Mouse (Mus musculus): ENCODE data around the gene Unc119b. TPM values are rescaled to one million over a fixed set of nuclear protein-coding genes. Genes with fewer than 3 reads are reported as not detected.
"Not testable (repeated sequence)": the region's sequence is repeated elsewhere in the genome, so short reads cannot be mapped to it uniquely, and the experiment has no call there.

Gene Unc119b
- polyA plus RNA-seq, 1 experiment from 2014 or later, result 37.2 TPM

DNA sequence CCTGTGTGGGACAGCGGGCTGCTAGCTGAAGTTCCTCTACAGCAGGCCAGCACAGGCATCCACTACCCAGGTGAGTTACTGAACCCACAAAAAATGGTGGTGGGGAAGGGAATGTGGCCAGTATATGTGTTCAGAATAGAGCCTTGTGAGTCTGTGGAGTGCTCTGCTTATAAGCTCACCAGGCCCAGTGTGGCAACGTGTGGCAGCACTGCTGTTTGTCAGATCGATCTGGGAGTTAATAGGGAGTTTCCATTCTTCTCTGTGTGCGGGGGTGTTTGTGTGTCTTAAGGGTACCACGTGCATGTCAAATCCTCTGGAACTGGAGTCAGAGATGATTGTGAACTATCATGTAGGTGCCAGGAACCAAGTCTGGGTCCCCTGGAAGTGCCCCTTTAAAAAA is 35.2 kb downstream of the Unc119b start:
- no peaks in the 10 kb centered on the region for H3K9me3 ChIP-seq
- H3K4me3 ChIP-seq, result no peak overlapping the region
- peaks cover 79% of the 10 kb centered on the region for H3K36me3 ChIP-seq
- no peak overlapping the region for H3K4me2 ChIP-seq
- WGBS, result 88% methylated on average over 5 of the region's 5 CpGs
- no peak for ATAC-seq (ENCODE audit: low read depth)
- no peak overlapping the region for H3K27ac ChIP-seq (replicated peaks)
- H3K4me1 ChIP-seq (replicated peaks), result no peaks in the 10 kb centered on the region
- no peak overlapping the region for H3K9ac ChIP-seq
- H3K27me3 ChIP-seq, result no peaks in the 10 kb centered on the region

DNA sequence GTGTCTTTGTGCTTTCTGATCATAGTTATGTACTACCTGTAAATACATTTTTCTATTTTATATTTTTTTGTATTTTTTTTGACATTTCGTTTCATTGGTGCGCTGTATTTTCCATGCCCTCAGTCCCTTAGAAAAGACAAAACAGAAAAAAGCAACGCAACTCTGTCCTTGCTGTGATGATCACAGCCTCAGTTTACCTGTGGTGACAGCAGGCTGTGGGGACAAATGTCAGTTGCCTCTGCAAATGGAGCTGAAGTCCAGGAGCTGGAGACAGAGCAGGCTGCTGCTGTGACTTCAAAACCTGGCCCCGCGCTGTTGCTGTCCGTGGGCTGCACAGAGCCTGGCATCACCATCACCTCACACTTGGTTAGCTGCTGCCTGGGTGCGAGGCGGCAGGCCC is 36.6 kb downstream of the Unc119b start, which contains the start of gene Gm10401:
Gm10401 (minus strand) TSS at position 101 of the 400 bp plus-strand sequence.
- Histone ChIP-seq H3K4me1 (replicated peaks) (0 out of 2 replicates have a peak, but pooled peaks cover 6% of the 10 kb centered on the region), H3K4me3 (no peak within 1 kb of the TSS), H3K9ac (no peak within 1 kb of the TSS), H3K36me3 (peaks cover 74% of the 10 kb centered on the region), H3K9me3 (no peaks in the 10 kb centered on the region), H3K27me3 (no peaks in the 10 kb centered on the region), H3K27ac (replicated peaks) (no peak within 1 kb of the TSS), H3K4me2 (no peak within 1 kb of the TSS)
- no peak for ATAC-seq (ENCODE audit: low read depth)
- WGBS, result 97% methylated on average over 8 of the region's 8 CpGs

DNA sequence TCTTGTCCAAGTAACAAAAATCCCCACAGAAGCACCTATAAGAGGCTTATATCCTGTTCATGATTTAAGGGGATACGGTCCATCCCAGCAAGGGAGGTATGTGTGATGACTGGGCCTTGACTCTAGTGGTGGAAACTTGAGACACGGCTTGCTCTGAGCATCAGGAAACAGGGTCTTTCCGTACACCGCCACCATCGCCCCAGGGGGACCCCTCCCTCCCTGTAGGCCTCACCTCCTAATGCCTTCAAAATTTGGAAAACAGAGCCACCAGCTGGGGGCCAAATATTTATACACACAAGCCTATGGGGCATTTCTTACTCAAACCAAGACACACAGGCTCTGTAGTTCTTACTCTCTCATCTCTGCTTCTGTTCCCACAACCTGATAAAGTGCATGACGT is 43.0 kb downstream of the Unc119b start:
- Histone ChIP-seq H3K27me3 (no peaks in the 10 kb centered on the region), H3K4me1 (replicated peaks) (0 out of 2 replicates have a peak, but pooled peaks cover 6% of the 10 kb centered on the region), H3K27ac (replicated peaks) (no peak overlapping the region), H3K9ac (no peak overlapping the region), H3K9me3 (0 out of 2 replicates have a peak, but pooled peaks cover 7% of the 10 kb centered on the region), H3K4me3 (no peak overlapping the region), H3K4me2 (no peak overlapping the region), H3K36me3 (peaks cover 83% of the 10 kb centered on the region)
- 85% methylated on average over 6 of the region's 6 CpGs for WGBS
- no peak for ATAC-seq (ENCODE audit: low read depth)

DNA sequence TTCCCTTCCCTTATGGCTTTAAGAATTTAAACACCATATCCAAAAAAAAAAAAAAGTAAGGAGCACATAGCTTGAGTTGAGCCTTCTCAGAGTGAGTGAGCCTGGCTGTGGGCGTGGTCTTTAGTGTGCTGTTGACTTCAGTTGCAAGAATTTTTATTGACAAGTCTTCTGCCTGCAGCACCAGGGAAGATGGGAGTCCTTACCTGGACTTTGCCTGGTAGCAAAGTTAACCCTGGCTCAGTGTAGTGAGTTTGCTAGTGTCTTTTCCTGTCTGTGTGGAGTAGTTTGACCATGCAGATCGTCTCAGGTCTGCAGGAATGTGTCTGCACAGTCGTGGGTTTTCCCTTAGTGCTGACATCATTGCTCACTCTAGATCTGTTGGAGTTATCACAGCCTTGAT is 43.8 kb downstream of the Unc119b start:
- no peak overlapping the region for H3K27ac ChIP-seq (replicated peaks)
- 0 out of 2 replicates have a peak, but pooled peaks cover 6% of the 10 kb centered on the region for H3K4me1 ChIP-seq (replicated peaks)
- H3K9me3 ChIP-seq, result 0 out of 2 replicates have a peak, but pooled peaks cover 7% of the 10 kb centered on the region
- H3K9ac ChIP-seq, result no peak overlapping the region
- ATAC-seq (ENCODE audit: low read depth), result no peak
- H3K27me3 ChIP-seq, result no peaks in the 10 kb centered on the region
- WGBS, result 75% methylated on average over 3 of the region's 3 CpGs
- no peak overlapping the region for H3K4me2 ChIP-seq
- peaks cover 83% of the 10 kb centered on the region for H3K36me3 ChIP-seq
- H3K4me3 ChIP-seq, result no peak overlapping the region

DNA sequence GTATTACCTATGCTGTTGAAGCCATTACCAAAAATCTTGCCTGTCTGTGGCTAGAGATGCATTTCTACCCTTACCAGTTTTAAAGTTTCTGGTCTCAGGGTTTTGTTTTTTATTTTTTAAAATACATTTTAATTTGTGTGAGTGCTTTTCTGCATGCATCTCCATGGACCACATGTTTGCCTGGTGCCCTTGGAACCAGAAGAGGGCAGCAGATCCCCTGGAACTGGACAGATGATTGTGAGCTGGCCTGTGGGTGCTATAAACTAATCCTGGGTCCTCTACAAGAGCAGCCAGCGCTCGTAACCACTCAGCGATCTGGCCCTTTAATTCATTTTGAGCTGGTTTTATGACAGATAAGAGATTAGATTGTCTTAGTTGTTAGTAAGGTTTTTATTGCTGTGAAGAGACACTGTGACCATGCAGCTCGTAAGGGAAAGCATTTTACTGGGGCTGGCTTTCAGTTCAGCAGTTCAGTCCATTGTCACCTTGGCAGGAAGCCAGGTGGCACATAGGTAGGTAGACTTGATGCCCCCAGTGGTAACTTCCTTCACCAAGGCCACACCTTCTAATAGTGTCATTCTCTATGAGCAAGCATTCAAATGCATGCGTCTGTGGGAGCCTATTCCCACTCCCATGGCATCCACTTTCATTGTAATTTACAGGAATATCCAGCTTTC is 45.0 kb downstream of the Unc119b start:
- 92% methylated on average over 5 of the region's 5 CpGs for WGBS
- no peak for ATAC-seq (ENCODE audit: low read depth)
- no peak overlapping the region for H3K4me3 ChIP-seq
- H3K27me3 ChIP-seq, result no peaks in the 10 kb centered on the region
- peaks cover 78% of the 10 kb centered on the region for H3K36me3 ChIP-seq
- no peak overlapping the region for H3K9ac ChIP-seq
- H3K27ac ChIP-seq (replicated peaks), result no peak overlapping the region
- H3K4me2 ChIP-seq, result no peak overlapping the region
- 0 out of 2 replicates have a peak, but pooled peaks cover 6% of the 10 kb centered on the region for H3K4me1 ChIP-seq (replicated peaks)
- 0 out of 2 replicates have a peak, but pooled peaks cover 7% of the 10 kb centered on the region for H3K9me3 ChIP-seq

DNA sequence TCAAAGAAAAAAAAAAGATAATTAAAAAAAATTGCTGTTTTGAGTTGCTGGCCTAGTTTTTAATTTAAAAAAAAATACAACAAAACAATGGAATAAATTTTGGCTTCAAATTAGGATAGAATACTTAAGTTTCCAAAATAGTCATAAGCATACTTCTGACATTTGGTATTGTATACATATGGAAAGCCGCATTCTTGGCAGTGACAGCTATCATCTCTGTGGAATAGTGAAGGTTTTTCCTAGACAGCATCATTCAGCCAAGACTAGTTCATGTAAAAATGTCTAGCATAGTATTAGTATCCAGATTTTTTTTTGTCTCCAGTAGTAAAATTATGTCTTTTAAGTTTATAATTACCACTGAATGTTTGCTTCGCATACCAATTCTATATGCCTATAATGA is 49.1 kb downstream of the Unc119b start:
- Histone ChIP-seq H3K9me3 (0 out of 2 replicates have a peak, but pooled peaks cover 7% of the 10 kb centered on the region), H3K4me3 (no peak overlapping the region), H3K4me2 (no peak overlapping the region), H3K27me3 (no peaks in the 10 kb centered on the region), H3K4me1 (replicated peaks) (no peaks in the 10 kb centered on the region), H3K27ac (replicated peaks) (no peak overlapping the region), H3K36me3 (peaks cover 75% of the 10 kb centered on the region), H3K9ac (no peak overlapping the region)
- WGBS, result 97% methylated on average over 2 of the region's 2 CpGs
- ATAC-seq (ENCODE audit: low read depth), result no peak

DNA sequence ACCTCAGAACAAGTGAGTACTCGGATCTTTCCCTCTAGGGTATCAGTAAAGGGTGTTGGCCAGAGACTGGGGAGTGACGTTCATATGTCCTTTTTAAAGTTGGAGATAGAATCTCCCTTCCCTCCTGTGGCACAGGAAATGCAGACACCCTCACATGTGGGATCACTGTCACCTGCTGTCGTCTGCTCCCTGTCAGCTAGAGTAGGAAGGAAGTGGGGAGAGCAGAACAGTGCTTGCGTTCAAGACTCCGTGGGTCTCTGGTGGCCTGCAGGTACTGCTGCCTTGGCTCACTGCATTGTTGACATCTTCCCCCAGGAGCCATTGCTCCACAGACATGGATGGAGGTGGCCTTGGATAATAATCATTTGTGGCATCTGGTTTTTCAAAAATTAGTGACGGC is 51.3 kb downstream of the Unc119b start:
- no peaks in the 10 kb centered on the region for H3K9me3 ChIP-seq
- no peak for ATAC-seq (ENCODE audit: low read depth)
- no peak overlapping the region for H3K9ac ChIP-seq
- peaks cover 53% of the 10 kb centered on the region for H3K36me3 ChIP-seq
- no peak overlapping the region for H3K4me2 ChIP-seq
- H3K27ac ChIP-seq (replicated peaks), result no peak overlapping the region
- WGBS, result 94% methylated on average over 6 of the region's 6 CpGs
- H3K27me3 ChIP-seq, result no peaks in the 10 kb centered on the region
- no peaks in the 10 kb centered on the region for H3K4me1 ChIP-seq (replicated peaks)
- no peak overlapping the region for H3K4me3 ChIP-seq

DNA sequence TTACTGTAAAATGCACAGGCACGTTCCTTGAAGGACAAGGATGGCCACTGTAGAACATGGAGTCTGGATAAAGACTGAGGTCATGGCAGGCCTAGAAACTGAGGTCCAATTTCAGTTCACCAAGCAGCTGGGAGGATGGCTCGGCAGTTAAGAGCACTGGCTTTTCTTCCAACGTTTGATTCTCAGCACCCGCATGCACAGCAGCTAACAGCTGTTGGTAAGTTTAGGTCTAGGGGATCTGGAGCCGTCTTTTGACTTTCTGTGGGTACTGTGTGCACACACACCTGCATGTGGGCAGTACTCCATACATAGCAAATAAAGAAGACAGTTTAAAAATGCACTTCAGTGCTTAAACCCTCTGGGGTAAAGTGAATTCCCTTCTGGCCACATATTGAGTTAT is 53.1 kb downstream of the Unc119b start:
- ATAC-seq (ENCODE audit: low read depth), result no peak
- no peak overlapping the region for H3K9ac ChIP-seq
- H3K27ac ChIP-seq (replicated peaks), result no peak overlapping the region
- no peaks in the 10 kb centered on the region for H3K4me1 ChIP-seq (replicated peaks)
- H3K27me3 ChIP-seq, result no peaks in the 10 kb centered on the region
- WGBS, result 87% methylated on average over 5 of the region's 5 CpGs
- no peaks in the 10 kb centered on the region for H3K9me3 ChIP-seq
- H3K4me3 ChIP-seq, result no peak overlapping the region
- peaks cover 38% of the 10 kb centered on the region for H3K36me3 ChIP-seq
- no peak overlapping the region for H3K4me2 ChIP-seq

DNA sequence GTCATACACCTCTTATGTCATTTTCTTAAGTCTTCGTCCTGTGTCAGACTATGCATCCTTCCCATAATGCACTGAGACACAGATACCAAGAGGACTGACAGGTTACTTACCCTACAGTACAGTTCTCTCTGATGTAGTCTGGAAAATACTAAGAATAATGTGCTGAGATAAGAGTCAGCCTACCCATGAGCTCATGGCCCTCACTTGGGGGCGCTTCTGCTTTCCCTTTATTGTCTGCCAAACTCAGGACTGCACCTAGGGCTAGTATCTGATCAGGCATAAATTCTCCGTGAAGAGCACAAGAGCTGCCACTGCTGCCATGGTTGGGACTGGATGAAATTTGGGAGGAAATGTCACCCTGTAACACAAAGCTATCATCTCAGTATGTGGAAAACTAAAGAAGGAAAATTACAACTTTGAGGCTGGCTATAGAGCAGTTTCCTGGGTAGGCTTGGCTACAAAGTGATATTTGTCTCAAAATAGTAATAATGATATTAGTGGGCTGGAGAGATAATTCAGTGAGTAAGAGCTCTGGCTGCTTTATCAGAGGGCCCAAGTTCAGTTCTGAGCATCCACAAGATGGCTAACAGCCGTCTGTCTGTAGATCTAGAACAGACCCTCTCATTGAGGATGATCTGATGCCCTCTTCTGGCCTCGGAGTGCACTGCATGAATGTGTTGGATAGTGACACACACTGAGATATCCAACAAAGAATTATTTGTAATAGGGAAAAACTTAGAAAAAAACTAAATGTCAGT is 58.5 kb downstream of the Unc119b start:
- Histone ChIP-seq H3K36me3 (peaks cover 20% of the 10 kb centered on the region), H3K4me3 (no peak overlapping the region), H3K27ac (replicated peaks) (no peak overlapping the region), H3K4me2 (no peak overlapping the region), H3K9ac (no peak overlapping the region), H3K9me3 (no peaks in the 10 kb centered on the region), H3K27me3 (no peaks in the 10 kb centered on the region), H3K4me1 (replicated peaks) (peaks cover 14% of the 10 kb centered on the region)
- 59% methylated on average over 5 of the region's 5 CpGs for WGBS
- ATAC-seq (ENCODE audit: low read depth), result no peak

DNA sequence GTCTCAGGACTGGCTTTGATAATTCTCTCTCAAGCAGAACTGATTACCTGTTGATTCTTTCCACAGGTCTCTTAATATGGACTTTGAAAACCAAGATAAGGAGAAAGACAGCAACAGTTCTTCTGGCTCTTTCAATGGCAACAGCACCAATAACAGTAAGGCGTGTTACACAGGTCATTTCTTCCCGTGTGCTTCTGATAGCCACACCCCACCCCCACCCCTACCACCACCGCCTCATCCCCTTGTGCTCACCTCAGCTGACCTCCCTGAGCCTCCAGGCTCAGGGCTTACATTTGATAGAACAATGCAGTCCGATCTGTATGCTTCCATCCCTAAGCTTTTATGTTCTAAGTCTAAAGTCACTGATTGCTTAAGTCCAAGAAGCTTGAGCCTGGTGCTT is 60.0 kb downstream of the Unc119b start:
- no peak for ATAC-seq (ENCODE audit: low read depth)
- Histone ChIP-seq H3K36me3 (peaks cover 20% of the 10 kb centered on the region), H3K9ac (no peak overlapping the region), H3K27ac (replicated peaks) (no peak overlapping the region), H3K27me3 (no peaks in the 10 kb centered on the region), H3K9me3 (no peaks in the 10 kb centered on the region), H3K4me3 (no peak overlapping the region), H3K4me2 (no peak overlapping the region), H3K4me1 (replicated peaks) (peaks cover 17% of the 10 kb centered on the region)
- WGBS, result 84% methylated on average over 4 of the region's 4 CpGs

DNA sequence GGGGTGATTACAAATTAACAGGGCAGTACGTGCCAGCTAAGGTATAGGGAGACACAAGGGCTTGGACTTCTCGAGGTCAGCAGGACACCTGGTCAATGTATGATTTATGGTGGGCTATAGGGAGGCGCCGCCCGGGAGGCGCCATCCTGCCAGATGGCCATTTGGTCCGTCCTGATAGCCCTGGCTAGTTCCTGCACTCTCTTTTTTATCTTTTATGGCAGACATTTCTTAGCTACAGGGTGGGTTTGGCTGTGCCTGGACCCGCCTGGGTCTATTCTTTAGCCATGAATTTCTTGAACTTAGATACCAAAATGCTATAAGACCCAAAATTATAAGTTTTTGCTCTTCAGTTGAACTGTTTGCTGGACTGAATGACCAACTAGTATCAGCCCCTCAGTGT is 61.5 kb downstream of the Unc119b start:
- WGBS, result 12% methylated on average over 8 of the region's 8 CpGs
- not testable (repeated sequence) for H3K27ac ChIP-seq (replicated peaks); H3K9ac ChIP-seq; H3K27me3 ChIP-seq; H3K4me2 ChIP-seq; H3K4me3 ChIP-seq; H3K9me3 ChIP-seq; ATAC-seq (ENCODE audit: low read depth)
- Histone ChIP-seq H3K36me3 (peaks cover 20% of the 10 kb centered on the region), H3K4me1 (replicated peaks) (peaks cover 17% of the 10 kb centered on the region)
